Mouse (Mus musculus) c-Kit-positive CD71-positive TER-119-negative erythroid progenitor cells, embryonic 14.5 days (primary cell): ENCODE data around the gene Pip4p1.
A peak's percentile ranks its signal among the peaks of the same experiment; 100 is the strongest.
"Not testable (repeated sequence)": the region's sequence is repeated elsewhere in the genome, so short reads cannot be mapped to it uniquely, and the experiment has no call there.

Experiments
- DNase-seq: peaks from one replicate; pipeline ENCODE4 v3.0.0-alpha.2; 2013; ENCODE audit warnings: low read depth

Gene Pip4p1

GRCm38 (mm10) chr14:50930754-50931492 lies at the start of gene Pip4p1, which contains the start of gene Pnp:
TSS of gene Pip4p1 (minus strand) at chr14:50930856.
TSS of gene Pnp (plus strand) at chr14:50931082.
- DNase-seq: peak; percentile 97

DNA sequence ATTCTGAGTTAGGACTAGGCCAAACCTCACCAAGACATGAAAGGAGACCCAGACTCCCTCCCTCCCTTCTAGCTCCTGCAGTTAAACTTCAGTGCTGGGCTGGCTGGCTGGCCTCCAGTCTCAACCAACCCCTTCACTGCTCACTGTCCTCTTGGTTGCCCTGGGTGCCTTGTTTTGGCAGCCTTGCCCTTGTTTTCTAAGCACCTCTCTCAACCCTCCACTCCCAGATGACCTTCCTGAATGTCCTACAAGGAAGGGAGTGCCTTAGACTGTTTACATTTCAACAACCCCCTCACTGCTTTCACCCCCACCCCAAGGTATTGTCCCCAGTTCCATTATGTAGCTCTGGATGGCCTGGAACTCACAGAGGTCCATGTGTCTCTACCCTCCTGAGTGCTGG lies 49.0 kb upstream of the Pip4p1 start:
- DNase-seq: no peak

- DNase-seq: not testable (repeated sequence)
Measured at GRCm38 (mm10) chr14:50978451-50978850, 47.8 kb upstream of the Pip4p1 start.

- no peak for DNase-seq
Measured at GRCm38 (mm10) chr14:50976674-50977073, 46.0 kb upstream of the Pip4p1 start.

- no peak for DNase-seq
Measured at GRCm38 (mm10) chr14:50975001-50975400, 44.3 kb upstream of the Pip4p1 start.

DNA sequence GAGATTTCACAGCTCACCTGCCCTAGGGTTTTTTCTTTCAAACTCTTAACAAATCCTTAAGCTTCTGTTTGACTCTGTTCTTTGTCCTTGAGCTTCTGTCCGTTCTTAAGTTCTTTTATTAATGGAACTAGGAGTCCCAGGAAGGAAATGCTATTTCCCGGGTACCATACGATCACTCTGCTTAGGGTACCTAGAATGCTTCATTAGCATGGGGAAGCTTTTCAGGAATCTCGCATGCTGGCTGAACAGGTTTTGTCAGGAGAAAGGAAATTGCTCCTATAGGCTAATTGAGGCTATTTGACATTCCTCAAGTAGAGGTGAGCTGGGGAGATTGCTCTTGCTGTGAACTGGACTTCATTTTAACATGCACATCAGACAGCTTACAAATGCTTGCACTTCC lies 43.0 kb upstream of the Pip4p1 start:
- no peak for DNase-seq

GRCm38 (mm10) chr14:50973054-50973453 lies 42.4 kb upstream of the Pip4p1 start:
- not testable (repeated sequence) for DNase-seq

GRCm38 (mm10) chr14:50970822-50971221 lies 40.2 kb upstream of the Pip4p1 start:
- no peak for DNase-seq

- no peak for DNase-seq
Measured at GRCm38 (mm10) chr14:50969558-50970544, 39.2 kb upstream of the Pip4p1 start.

- no peak for DNase-seq
Measured at GRCm38 (mm10) chr14:50969041-50969440, 38.4 kb upstream of the Pip4p1 start.

- no peak for DNase-seq
Measured at GRCm38 (mm10) chr14:50968216-50968980, 37.7 kb upstream of the Pip4p1 start.

DNA sequence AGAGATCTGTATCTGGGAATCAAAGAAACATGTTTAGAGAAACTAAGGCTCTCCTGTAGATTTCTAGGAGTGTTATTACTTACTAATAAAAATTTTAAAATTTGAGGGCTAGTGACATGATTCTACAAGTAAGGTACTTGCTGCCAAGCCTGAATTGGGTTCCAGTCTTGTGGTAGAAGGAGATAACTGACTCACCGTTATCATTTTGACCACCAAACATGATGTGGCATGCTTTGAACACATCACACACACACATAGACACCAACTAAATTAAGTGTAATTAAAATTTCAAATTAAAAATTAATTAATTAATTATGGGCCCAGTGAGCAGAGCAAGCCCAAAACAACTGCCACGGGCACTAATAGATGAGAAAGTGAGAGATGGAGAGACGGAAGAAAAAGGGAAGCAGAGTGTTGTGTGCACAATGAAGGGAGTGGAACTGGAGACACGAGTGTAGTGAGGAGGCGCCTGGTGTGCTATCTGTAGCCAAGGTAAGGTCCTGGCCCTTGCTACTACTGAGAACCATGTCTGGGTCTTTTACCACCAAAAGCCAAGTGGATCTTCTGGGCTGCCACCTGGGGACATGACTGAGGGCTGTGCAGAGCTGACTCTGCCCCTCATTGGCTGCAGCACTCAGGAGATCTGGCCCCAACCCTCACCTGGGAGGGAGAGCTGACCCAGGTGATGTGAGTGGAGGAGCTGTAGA lies 27.8 kb upstream of the Pip4p1 start:
- not testable (repeated sequence) for DNase-seq

GRCm38 (mm10) chr14:50957146-50957545 lies 26.5 kb upstream of the Pip4p1 start:
- DNase-seq: not testable (repeated sequence)

GRCm38 (mm10) chr14:50956724-50957123 lies 26.1 kb upstream of the Pip4p1 start:
- not testable (repeated sequence) for DNase-seq

DNA sequence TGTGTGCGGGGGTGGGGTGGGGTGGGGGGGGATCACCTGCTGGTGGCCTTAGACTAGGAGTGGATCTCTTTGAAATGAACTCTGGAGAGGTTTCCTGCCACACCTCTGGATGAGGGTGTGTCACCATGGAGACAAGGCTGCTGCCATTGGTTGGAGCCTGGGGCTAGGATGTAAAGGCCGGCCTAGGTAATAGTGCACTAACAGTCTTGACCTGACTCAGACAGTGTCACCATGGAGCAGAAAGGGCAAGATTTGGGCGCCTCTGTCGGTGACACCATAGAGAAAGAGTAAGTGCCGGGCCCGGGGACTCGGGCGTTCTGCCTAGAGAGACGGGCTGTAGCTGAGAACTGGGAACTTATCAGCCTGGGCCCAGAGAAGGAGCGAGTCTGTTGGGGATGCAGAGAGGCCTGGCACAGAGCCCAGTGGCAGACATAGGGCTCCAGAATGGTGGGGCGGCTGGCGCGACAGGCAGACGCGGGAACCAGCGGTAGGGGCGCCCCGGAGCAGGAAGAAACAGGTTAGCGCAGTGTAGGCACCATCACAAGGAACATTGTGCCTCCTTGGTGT lies 25.4 kb upstream of the Pip4p1 start, which contains the start of gene Pnp2:
Gene Pnp2 (plus strand): TSS at position 51 of the 567 bp plus-strand sequence.
- DNase-seq: not testable (repeated sequence)

- DNase-seq: no peak
Measured at GRCm38 (mm10) chr14:50955487-50955886, 24.8 kb upstream of the Pip4p1 start.

DNA sequence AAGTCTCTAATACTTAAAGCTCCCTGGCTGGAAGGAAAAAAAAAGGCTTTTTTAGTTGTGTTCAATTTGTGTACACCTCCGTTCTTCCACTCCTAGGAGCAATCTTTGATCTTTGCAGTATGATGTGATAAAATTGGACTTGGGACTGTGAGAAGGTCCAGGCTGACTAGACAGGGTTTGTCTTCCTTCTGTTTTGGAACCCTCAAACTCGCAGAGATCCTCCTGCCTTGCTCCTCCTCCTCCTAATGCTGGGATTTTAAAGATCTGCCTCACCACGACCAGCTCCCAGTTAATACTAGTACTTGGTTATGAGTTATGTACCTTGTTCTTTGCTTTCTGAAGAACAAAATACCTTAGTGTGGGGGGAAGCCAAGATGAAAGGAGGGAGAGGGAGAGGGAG lies 14.9 kb upstream of the Pip4p1 start:
- not testable (repeated sequence) for DNase-seq

DNA sequence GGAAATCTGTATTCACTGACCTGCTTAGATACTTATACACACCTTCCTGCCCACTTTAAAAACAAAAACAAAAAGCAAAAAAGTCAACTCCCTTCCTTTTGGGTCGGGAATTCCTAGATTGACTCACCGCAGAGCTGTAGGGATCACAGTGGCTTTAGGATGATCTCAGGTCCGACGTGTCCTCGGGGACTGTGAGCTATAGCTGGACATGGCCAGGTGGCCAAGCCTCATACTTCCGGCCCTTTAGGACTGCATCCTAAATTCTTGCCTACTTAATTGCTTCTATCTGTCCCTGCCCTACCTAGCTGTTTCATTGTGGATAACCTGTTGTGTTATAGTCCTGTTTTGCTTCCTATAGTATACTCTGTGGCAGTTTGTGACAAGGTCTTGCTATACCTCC lies 14.4 kb upstream of the Pip4p1 start:
- DNase-seq: not testable (repeated sequence)

DNA sequence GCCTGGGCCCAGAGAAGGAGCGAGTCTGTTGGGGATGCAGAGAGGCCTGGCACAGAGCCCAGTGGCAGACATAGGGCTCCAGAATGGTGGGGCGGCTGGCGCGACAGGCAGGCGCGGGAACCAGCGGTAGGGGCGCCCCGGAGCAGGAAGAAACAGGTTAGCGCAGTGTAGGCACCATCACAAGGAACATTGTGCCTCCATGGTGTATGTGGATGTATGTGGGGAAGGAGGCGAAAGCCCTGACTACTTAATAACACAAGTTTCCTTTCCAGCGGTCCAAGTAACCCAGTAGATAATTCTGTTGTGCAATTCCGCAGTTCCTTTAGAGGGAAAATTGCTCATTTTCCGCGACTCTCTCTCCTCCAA lies 14.0 kb upstream of the Pip4p1 start:
- not testable (repeated sequence) for DNase-seq

GRCm38 (mm10) chr14:50943932-50944667 lies 13.4 kb upstream of the Pip4p1 start, which contains the start of gene Gm49342:
TSS of gene Gm49342 (plus strand) at chr14:50944517.
- peak; percentile 89 for DNase-seq
